Mouse (Mus musculus): ENCODE measurements at regions not wholly inside any gene's neighbourhood (a gene's known extent, or its start where the extent isn't known, plus 50 kb on each side); places are given as distances from the start of the nearest gene placed in this dataset.
A peak's percentile ranks its signal among the peaks of the same experiment; 100 is the strongest.

GRCm38 (mm10) chr2:30698758-30699535 is 104.1 kb downstream of the Cstad start:
- 0 out of 2 replicates have a peak, but pooled peaks have one; percentile 5 for ATAC-seq (ENCODE audit: low TSS enrichment)

GRCm38 (mm10) chr2:30697851-30698250 is 103.0 kb downstream of the Cstad start:
- ATAC-seq (ENCODE audit: low TSS enrichment): no peak

GRCm38 (mm10) chr2:30695771-30696456 is 101.1 kb downstream of the Cstad start:
- no peak for ATAC-seq (ENCODE audit: low TSS enrichment)

- ATAC-seq (ENCODE audit: low TSS enrichment): no peak
Observed at GRCm38 (mm10) chr2:30695041-30695440, 100.2 kb downstream of the Cstad start.

GRCm38 (mm10) chr2:30693206-30694035 is 98.6 kb downstream of the Cstad start:
- peak; percentile 54 for ATAC-seq (ENCODE audit: low TSS enrichment)

- peak; percentile 18; the same call in 1 of the 2 replicates for ATAC-seq (ENCODE audit: low TSS enrichment)
Observed at GRCm38 (mm10) chr2:30692561-30693205, 97.8 kb downstream of the Cstad start.

GRCm38 (mm10) chr2:30691857-30692560 is 97.2 kb downstream of the Cstad start:
- ATAC-seq (ENCODE audit: low TSS enrichment): peak; percentile 24; the same call in 1 of the 2 replicates

- ATAC-seq (ENCODE audit: low TSS enrichment): no peak
Observed at GRCm38 (mm10) chr2:30690925-30691856, 96.4 kb downstream of the Cstad start.

GRCm38 (mm10) chr2:30690307-30690706 is 95.5 kb downstream of the Cstad start:
- peak; percentile 38; the same call in 1 of the 2 replicates for ATAC-seq (ENCODE audit: low TSS enrichment)

GRCm38 (mm10) chr2:30688402-30688801 is 93.6 kb downstream of the Cstad start:
- no peak for ATAC-seq (ENCODE audit: low TSS enrichment)

GRCm38 (mm10) chr2:30687121-30687551 is 92.3 kb downstream of the Cstad start:
- no peak for ATAC-seq (ENCODE audit: low TSS enrichment)

GRCm38 (mm10) chr2:30686359-30686758 is 91.5 kb downstream of the Cstad start:
- no peak for ATAC-seq (ENCODE audit: low TSS enrichment)

GRCm38 (mm10) chr2:30685137-30685860 is 90.5 kb downstream of the Cstad start:
- ATAC-seq (ENCODE audit: low TSS enrichment): no peak

GRCm38 (mm10) chr2:30684461-30684860 is 89.6 kb downstream of the Cstad start:
- ATAC-seq (ENCODE audit: low TSS enrichment): no peak

- no peak for ATAC-seq (ENCODE audit: low TSS enrichment)
Observed at GRCm38 (mm10) chr2:30682146-30682825, 87.4 kb downstream of the Cstad start.

GRCm38 (mm10) chr2:30681642-30682041 is 86.8 kb downstream of the Cstad start:
- no peak for ATAC-seq (ENCODE audit: low TSS enrichment)

- no peak for ATAC-seq (ENCODE audit: low TSS enrichment)
Observed at GRCm38 (mm10) chr2:30679041-30679440, 84.2 kb downstream of the Cstad start.

GRCm38 (mm10) chr2:30677498-30677897 is 82.7 kb downstream of the Cstad start:
- ATAC-seq (ENCODE audit: low TSS enrichment): 0 out of 2 replicates have a peak, but pooled peaks have one; percentile 10

Measured in frontal cortex, adult (tissue).